Mouse (Mus musculus) midbrain, postnatal 0 days (tissue): ENCODE results near the gene Slc30a3. TPM values are rescaled to one million over a fixed set of nuclear protein-coding genes. Genes with fewer than 3 reads are reported as not detected.
"Not testable (repeated sequence)": the region's sequence is repeated elsewhere in the genome, so short reads cannot be mapped to it uniquely, and the experiment has no call there.

Experiments used
- ATAC-seq: fragments of 200-750 bp; cut with Nextera tagmentation; 2 replicates; pipeline ENCODE4 v1.8.0; 2017; ENCODE audit warnings: moderate number of reproducible peaks, mild to moderate bottlenecking, moderate TSS enrichment, moderate library complexity; ENCODE audit not compliant: low FRiP score
- DNase-seq: peaks from one replicate; pipeline ENCODE4 v3.0.0-alpha.2; 2015; ENCODE audit warnings: low spot score
- H3K27ac ChIP-seq: fragments of 300-500 bp; sonication (generic); 2 replicates; pipeline ENCODE4 v1.5.1; 2014; ENCODE audit warnings: low read depth, mild to moderate bottlenecking, low read length, mixed read lengths
- H3K27me3 ChIP-seq: fragments of 300-500 bp; sonication (generic); 2 replicates; pipeline ENCODE4 v1.6.1; 2014; ENCODE audit warnings: low read length, control low read depth, mixed read lengths; ENCODE audit not compliant: insufficient read depth
- H3K36me3 ChIP-seq: fragments of 300-500 bp; sonication (generic); 2 replicates; pipeline ENCODE4 v1.6.1; 2014; ENCODE audit warnings: low read length, control low read depth, mixed read lengths; ENCODE audit not compliant: insufficient read depth
- H3K4me1 ChIP-seq: fragments of 300-500 bp; sonication (generic); 2 replicates; pipeline ENCODE4 v1.6.1; 2014; ENCODE audit warnings: mild to moderate bottlenecking, control low read depth, antibody characterized with exemption, low read length, mixed read lengths; ENCODE audit not compliant: insufficient read depth
- H3K4me2 ChIP-seq: fragments of 300-500 bp; sonication (generic); 2 replicates; pipeline ENCODE4 v1.6.1; 2014; ENCODE audit warnings: low read depth, mild to moderate bottlenecking, low read length, mixed read lengths; ENCODE audit not compliant: poor library complexity, severe bottlenecking
- H3K4me3 ChIP-seq: fragments of 300-500 bp; sonication (generic); 2 replicates; pipeline ENCODE4 v1.5.1; 2014; ENCODE audit warnings: low read depth, mild to moderate bottlenecking, low read length, moderate library complexity
- H3K9ac ChIP-seq: fragments of 300-500 bp; sonication (generic); replicated peaks from 2 replicates; pipeline ENCODE4 v1.6.1; 2014; ENCODE audit warnings: mild to moderate bottlenecking, low read length, moderate library complexity, mixed read lengths; ENCODE audit not compliant: poor library complexity, severe bottlenecking
- H3K9me3 ChIP-seq: fragments of 300-500 bp; sonication (generic); 2 replicates; pipeline ENCODE4 v1.6.1; 2016; ENCODE audit warnings: low read length, control low read depth
- CTCF ChIP-seq: IDR thresholded peaks from 2 replicates; pipeline ENCODE4 v1.5.1; 2016; ENCODE audit warnings: antibody characterized with exemption, mild to moderate bottlenecking
- WGBS: fragments of 180-500 bp; shearing (Covaris S2); extraction: QIAGEN DNeasy Blood & Tissue Kit; methylation state at CpG from one replicate; pipeline ENCODE4 v1.1.7; 2014; 5-methylcytosine and 5-hydroxymethylcytosine counted together
- polyA plus RNA-seq: library from polyadenylated mRNA; unstranded; fragments of >200 nt; fragmentation: Nextera tagmentation; extraction: Ambion mirVana; gene quantifications from 2 replicates; pipeline ENCODE4 v1.2.1, GENCODE M21; 2015
- total RNA-seq: library from RNA; depleted of rRNA; stranded (reverse); fragments of >200 nt; gene quantifications from 2 replicates; pipeline ENCODE4 v1.2.3, GENCODE M21; 2014; rRNA removed

Gene Slc30a3
- total and polyA plus RNA-seq, 2 experiments from 2014 or later = 14.0 to 24.1 TPM

GRCm38 (mm10) chr5:31047848-31048762, 59.9 kb downstream of the Slc30a3 start, which contains the start of gene Atraid:
Gene Atraid (plus strand): TSS chr5:31048312.
- Histone ChIP-seq H3K9ac (peak within 1 kb of the TSS; percentile 76), H3K4me2 (peak within 1 kb of the TSS; percentile 76), H3K36me3 (peaks cover 24% of the 10 kb centered on the region), H3K9me3 (no peaks in the 10 kb centered on the region), H3K27me3 (no peaks in the 10 kb centered on the region), H3K27ac (peak within 1 kb of the TSS; percentile 95), H3K4me1 (no peaks in the 10 kb centered on the region), H3K4me3 (peak within 1 kb of the TSS; percentile 71)
- WGBS = under 1% methylated on average over 72 of the region's 73 CpGs
- ATAC-seq (peak; percentile 97), DNase-seq (peak; percentile 99)
- no peak for TF ChIP-seq CTCF

GRCm38 (mm10) chr5:31047074-31047473, 61.0 kb downstream of the Slc30a3 start:
- DNase-seq = no peak
- no peaks in the 10 kb centered on the region for H3K4me1 ChIP-seq
- TF ChIP-seq CTCF = no peak
- peak overlapping the region; percentile 71 for H3K4me3 ChIP-seq
- H3K27ac ChIP-seq = no peak overlapping the region
- ATAC-seq = no peak
- H3K9me3 ChIP-seq = no peaks in the 10 kb centered on the region
- no peaks in the 10 kb centered on the region for H3K27me3 ChIP-seq
- 86% methylated on average over 5 of the region's 5 CpGs for WGBS
- peak overlapping the region; percentile 76 for H3K9ac ChIP-seq
- peaks cover 29% of the 10 kb centered on the region for H3K36me3 ChIP-seq
- H3K4me2 ChIP-seq = peak overlapping the region; percentile 76

DNA sequence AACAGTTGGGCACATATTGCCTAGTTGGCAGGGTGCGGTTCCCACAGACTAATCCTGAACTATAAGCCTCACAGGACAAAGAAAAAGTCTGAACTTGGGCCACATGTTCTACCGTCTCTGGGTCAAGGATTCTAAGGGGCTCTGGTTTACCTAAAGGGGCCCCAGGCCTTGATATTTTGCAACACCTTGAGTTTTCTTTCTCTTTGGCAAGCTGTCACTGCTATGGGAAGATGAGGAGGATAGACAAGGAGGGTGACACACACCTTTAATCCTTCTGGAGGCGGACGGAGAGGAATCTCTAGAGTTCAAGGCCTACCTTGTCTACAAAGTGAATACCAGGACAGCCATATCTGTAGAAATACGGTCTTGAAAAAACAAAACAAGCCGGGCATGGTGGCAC, 61.6 kb downstream of the Slc30a3 start:
- DNase-seq (no peak), ATAC-seq (no peak)
- 90% methylated on average over 6 of the region's 6 CpGs for WGBS
- TF ChIP-seq CTCF = no peak
- no peak overlapping the region for H3K27ac ChIP-seq
- no peaks in the 10 kb centered on the region for H3K4me1 ChIP-seq
- peaks cover 36% of the 10 kb centered on the region for H3K36me3 ChIP-seq
- no peak overlapping the region for H3K9ac ChIP-seq
- no peaks in the 10 kb centered on the region for H3K27me3 ChIP-seq
- H3K9me3 ChIP-seq = no peaks in the 10 kb centered on the region
- H3K4me2 ChIP-seq = no peak overlapping the region
- H3K4me3 ChIP-seq = no peak overlapping the region

DNA sequence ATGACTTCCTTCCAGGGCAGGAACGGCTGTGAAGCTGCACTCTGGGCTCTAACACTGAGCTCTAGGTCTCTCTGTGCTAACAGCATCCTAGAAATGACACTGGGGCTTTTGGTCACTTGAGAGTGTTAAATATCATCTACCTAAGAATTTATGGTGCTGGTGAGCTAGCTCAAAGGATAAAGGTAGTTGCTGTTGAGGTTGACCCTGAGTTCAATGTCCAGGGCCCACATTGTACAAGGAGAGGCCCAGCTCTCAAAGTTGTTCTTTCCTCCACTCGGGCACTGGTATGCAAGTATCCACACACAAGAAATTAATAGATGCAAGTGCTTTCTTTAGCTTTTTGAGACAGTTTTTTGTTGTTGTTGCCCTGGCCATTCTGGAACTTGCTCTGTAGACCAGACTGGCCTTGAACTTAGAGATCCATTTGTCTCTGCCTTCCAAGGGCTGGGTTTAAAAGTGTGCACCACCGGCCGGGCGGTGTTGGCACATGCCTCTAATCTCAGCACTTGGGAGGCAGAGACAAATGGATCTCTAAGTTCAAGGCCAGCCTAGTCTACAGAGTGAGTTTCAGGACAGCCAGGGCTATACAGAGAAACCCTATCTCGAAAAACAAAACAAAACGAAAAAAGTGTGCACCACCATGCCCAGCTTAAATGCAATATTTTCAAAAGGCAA, 69.7 kb downstream of the Slc30a3 start:
- ATAC-seq (no peak), DNase-seq (no peak)
- Histone ChIP-seq H3K27ac (no peak overlapping the region), H3K36me3 (peaks cover 67% of the 10 kb centered on the region), H3K27me3 (no peaks in the 10 kb centered on the region), H3K4me2 (no peak overlapping the region), H3K4me1 (no peaks in the 10 kb centered on the region), H3K9me3 (no peaks in the 10 kb centered on the region), H3K4me3 (no peak overlapping the region), H3K9ac (no peak overlapping the region)
- no peak for TF ChIP-seq CTCF
- WGBS = 94% methylated on average over 7 of the region's 7 CpGs

DNA sequence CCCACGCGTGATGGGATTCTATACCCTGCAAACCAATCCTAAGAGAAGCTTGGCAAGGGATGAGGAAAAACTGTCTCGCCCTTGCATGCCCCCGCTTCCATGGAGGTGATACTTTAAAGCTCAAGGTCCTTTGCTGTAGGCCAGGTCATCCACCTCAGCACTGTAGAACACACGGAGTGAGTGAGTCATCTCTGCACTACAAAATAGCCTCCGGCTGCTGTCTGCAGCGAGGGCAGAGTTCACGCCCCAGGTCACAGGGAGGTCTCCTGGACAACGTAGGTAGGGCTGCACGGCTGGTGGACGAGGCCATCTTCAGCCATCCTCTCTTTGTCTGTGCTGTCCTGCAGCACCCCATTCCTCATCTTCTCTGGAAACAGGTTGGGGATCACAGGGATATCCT, 71.5 kb downstream of the Slc30a3 start:
- ATAC-seq, H3K4me1 ChIP-seq, H3K27me3 ChIP-seq, H3K4me3 ChIP-seq, H3K9me3 ChIP-seq, DNase-seq, H3K9ac ChIP-seq, H3K4me2 ChIP-seq, H3K27ac ChIP-seq: not testable (repeated sequence)
- peaks cover 49% of the 10 kb centered on the region for H3K36me3 ChIP-seq
- 95% methylated on average over 11 of the region's 11 CpGs for WGBS

Other genes starting within 250 kb of the Slc30a3 start
- 77.5 and 78.3 TPM in 2 replicates for gene Tmem214, start 240.2 kb downstream of the Slc30a3 start, total RNA-seq
- gene Tmem214, start 240.2 kb downstream of the Slc30a3 start, polyA plus RNA-seq = 64.5 and 64.6 TPM in 2 replicates
- 50.7 and 73.4 TPM in 2 replicates for gene Agbl5, start 219.5 kb downstream of the Slc30a3 start, total RNA-seq
- gene Agbl5, start 219.5 kb downstream of the Slc30a3 start, polyA plus RNA-seq = 19.1 and 22.3 TPM in 2 replicates
- gene Ost4, start 200.4 kb downstream of the Slc30a3 start, total RNA-seq = 123 and 126 TPM in 2 replicates
- gene Ost4, start 200.4 kb downstream of the Slc30a3 start, polyA plus RNA-seq = 175 and 201 TPM in 2 replicates
- gene Emilin1, start 194.8 kb downstream of the Slc30a3 start, total RNA-seq = 7.4 and 11.8 TPM in 2 replicates
- 9.0 and 9.8 TPM in 2 replicates for gene Emilin1, start 194.8 kb downstream of the Slc30a3 start, polyA plus RNA-seq
- gene Khk, start 186.8 kb downstream of the Slc30a3 start, total RNA-seq = 1.4 and 12.3 TPM in 2 replicates
- 14.3 and 17.6 TPM in 2 replicates for gene Khk, start 186.8 kb downstream of the Slc30a3 start, polyA plus RNA-seq
- gene Cgref1, start 162.6 kb downstream of the Slc30a3 start, total RNA-seq = 162 and 185 TPM in 2 replicates
- gene Cgref1, start 162.6 kb downstream of the Slc30a3 start, polyA plus RNA-seq = 108 TPM in 2 replicates
- 37.6 and 37.7 TPM in 2 replicates for gene Preb, start 147.9 kb downstream of the Slc30a3 start, total RNA-seq
- gene Preb, start 147.9 kb downstream of the Slc30a3 start, polyA plus RNA-seq = 89.6 and 101 TPM in 2 replicates
- 0.05 TPM in 1 of 2 replicates, not detected in the other for gene Tcf23, start 139.6 kb downstream of the Slc30a3 start, total RNA-seq
- gene Tcf23, start 139.6 kb downstream of the Slc30a3 start, polyA plus RNA-seq = 0.07 and 0.09 TPM in 2 replicates
- 138 and 155 TPM in 2 replicates for gene Atraid, start 59.9 kb downstream of the Slc30a3 start, total RNA-seq
- gene Atraid, start 59.9 kb downstream of the Slc30a3 start, polyA plus RNA-seq = 235 and 243 TPM in 2 replicates
- gene Slc5a6, start 59.3 kb downstream of the Slc30a3 start, total RNA-seq = 43.8 and 44.9 TPM in 2 replicates
- gene Slc5a6, start 59.3 kb downstream of the Slc30a3 start, polyA plus RNA-seq = 32.3 and 33.0 TPM in 2 replicates
- gene Cad, start 53.5 kb downstream of the Slc30a3 start, total RNA-seq = 39.5 and 44.8 TPM in 2 replicates
- gene Cad, start 53.5 kb downstream of the Slc30a3 start, polyA plus RNA-seq = 6.7 and 7.8 TPM in 2 replicates
- gene Dnajc5g, start 2.0 kb downstream of the Slc30a3 start, total RNA-seq = not detected in 2 replicates
- not detected in 2 replicates for gene Dnajc5g, start 2.0 kb downstream of the Slc30a3 start, polyA plus RNA-seq
- gene Trim54, start 8.5 kb upstream of the Slc30a3 start, total RNA-seq = 0.33 TPM in 1 of 2 replicates, not detected in the other
- gene Trim54, start 8.5 kb upstream of the Slc30a3 start, polyA plus RNA-seq = not detected in 2 replicates
- not detected in 2 replicates for gene Ucn, start 30.6 kb upstream of the Slc30a3 start, total RNA-seq
- gene Ucn, start 30.6 kb upstream of the Slc30a3 start, polyA plus RNA-seq = not detected in 2 replicates
- gene Mpv17, start 46.0 kb upstream of the Slc30a3 start, total RNA-seq = 42.5 and 65.5 TPM in 2 replicates
- 38.8 and 41.8 TPM in 2 replicates for gene Mpv17, start 46.0 kb upstream of the Slc30a3 start, polyA plus RNA-seq
- gene Gm29609, start 71.7 kb upstream of the Slc30a3 start, total RNA-seq = 3.1 and 4.3 TPM in 2 replicates
- gene Gm29609, start 71.7 kb upstream of the Slc30a3 start, polyA plus RNA-seq = 1.9 and 2.2 TPM in 2 replicates
- 45.2 and 46.4 TPM in 2 replicates for gene Gtf3c2, start 71.9 kb upstream of the Slc30a3 start, total RNA-seq
- gene Gtf3c2, start 71.9 kb upstream of the Slc30a3 start, polyA plus RNA-seq = 46.1 and 49.0 TPM in 2 replicates
- gene Snx17, start 85.0 kb upstream of the Slc30a3 start, total RNA-seq = 88.3 and 95.2 TPM in 2 replicates
- 103 and 104 TPM in 2 replicates for gene Snx17, start 85.0 kb upstream of the Slc30a3 start, polyA plus RNA-seq
- 29.7 and 34.0 TPM in 2 replicates for gene Eif2b4, start 85.2 kb upstream of the Slc30a3 start, total RNA-seq
- gene Eif2b4, start 85.2 kb upstream of the Slc30a3 start, polyA plus RNA-seq = 84.3 and 93.4 TPM in 2 replicates
- 6.4 and 10.9 TPM in 2 replicates for gene Zfp513, start 94.1 kb upstream of the Slc30a3 start, total RNA-seq
- gene Zfp513, start 94.1 kb upstream of the Slc30a3 start, polyA plus RNA-seq = 11.1 and 13.0 TPM in 2 replicates
- gene Ppm1g, start 112.5 kb upstream of the Slc30a3 start, total RNA-seq = 87.0 and 95.6 TPM in 2 replicates
- gene Ppm1g, start 112.5 kb upstream of the Slc30a3 start, polyA plus RNA-seq = 170 and 183 TPM in 2 replicates
- gene Nrbp1, start 132.6 kb upstream of the Slc30a3 start, total RNA-seq = 120 and 126 TPM in 2 replicates
- 138 and 149 TPM in 2 replicates for gene Nrbp1, start 132.6 kb upstream of the Slc30a3 start, polyA plus RNA-seq
- gene Gm9970, start 133.0 kb upstream of the Slc30a3 start, total RNA-seq = not detected in 2 replicates
- 0.34 and 0.93 TPM in 2 replicates for gene Gm9970, start 133.0 kb upstream of the Slc30a3 start, polyA plus RNA-seq
- gene Krtcap3, start 143.5 kb upstream of the Slc30a3 start, total RNA-seq = 1.2 and 2.5 TPM in 2 replicates
- 1.5 and 3.4 TPM in 2 replicates for gene Krtcap3, start 143.5 kb upstream of the Slc30a3 start, polyA plus RNA-seq
- 28.2 and 45.8 TPM in 2 replicates for gene Ift172, start 182.9 kb upstream of the Slc30a3 start, total RNA-seq
- 16.5 and 17.7 TPM in 2 replicates for gene Ift172, start 182.9 kb upstream of the Slc30a3 start, polyA plus RNA-seq
- gene Fndc4, start 187.8 kb upstream of the Slc30a3 start, total RNA-seq = 155 and 188 TPM in 2 replicates
- gene Fndc4, start 187.8 kb upstream of the Slc30a3 start, polyA plus RNA-seq = 103 and 118 TPM in 2 replicates
- 0.42 and 1.2 TPM in 2 replicates for gene Gckr, start 189.2 kb upstream of the Slc30a3 start, total RNA-seq
- gene Gckr, start 189.2 kb upstream of the Slc30a3 start, polyA plus RNA-seq = 0.85 and 1.0 TPM in 2 replicates